Mouse (Mus musculus) CH12.LX (cell line): Measurements from ENCODE around the gene Hsf2. TPM values are rescaled to one million over a fixed set of nuclear protein-coding genes. Genes with fewer than 3 reads are reported as not detected.

Source experiments
- DNase-seq: peaks from one replicate; pipeline ENCODE4 v3.0.0-alpha.2; 2013; ENCODE audit errors: extremely low read depth
- H3K27ac ChIP-seq: 2 replicates; pipeline ENCODE4 v1.5.1; 2012; ENCODE audit warnings: low read depth, mild to moderate bottlenecking, control low read depth, moderate library complexity; ENCODE audit not compliant: insufficient read depth
- H3K27me3 ChIP-seq: replicated peaks from 2 replicates; pipeline ENCODE3; 2012; ENCODE audit warnings: inconsistent platforms
- H3K36me3 ChIP-seq, 2 experiments: replicated peaks in 1 of 2; 2 replicates each; pipeline versions ENCODE3 to v1.6.1; 2012; ENCODE audit warnings: inconsistent platforms in 1 of 2, low read length in 1 of 2, mild to moderate bottlenecking in 1 of 2, mixed read lengths in 1 of 2, moderate library complexity in 1 of 2; ENCODE audit not compliant: control insufficient read depth in 1 of 2, insufficient read depth in 1 of 2
- H3K4me1 ChIP-seq, 2 experiments: 2 replicates each; pipeline ENCODE4 v1.6.1; 2012; ENCODE audit warnings: inconsistent platforms in 1 of 2, moderate library complexity in 1 of 2; ENCODE audit not compliant: insufficient read depth in 2 of 2, control insufficient read depth in 1 of 2
- H3K4me2 ChIP-seq: 2 replicates; pipeline ENCODE4 v1.6.1; 2012; ENCODE audit warnings: low read depth, mild to moderate bottlenecking, control low read depth; ENCODE audit not compliant: poor library complexity, insufficient read depth, severe bottlenecking
- H3K4me3 ChIP-seq, 3 experiments: fragments of 150-350 bp in 1 of 3; sonication (generic) in 1 of 3; replicated peaks in 1 of 3; 2 replicates each; pipeline versions ENCODE3 to v1.5.1; 2011 to 2012; ENCODE audit warnings: low read depth in 2 of 3, low read length in 2 of 3, mild to moderate bottlenecking in 2 of 3, moderate library complexity in 2 of 3, control low read depth in 1 of 3, improper control_type of control experiment in 1 of 3, inconsistent platforms in 1 of 3, mixed read lengths in 1 of 3; ENCODE audit not compliant: poor library complexity in 1 of 3
- H3K79me2 ChIP-seq: replicated peaks from 2 replicates; pipeline ENCODE4 v1.6.1; 2012; ENCODE audit warnings: mild to moderate bottlenecking, moderate library complexity; ENCODE audit not compliant: control insufficient read depth, poor library complexity, insufficient read depth, severe bottlenecking; ENCODE audit errors: extremely low read depth
- H3K9ac ChIP-seq: 2 replicates; pipeline ENCODE4 v1.6.1; 2012; ENCODE audit warnings: low read depth, mild to moderate bottlenecking, control low read depth, moderate library complexity; ENCODE audit not compliant: insufficient read depth
- H3K9me3 ChIP-seq: replicated peaks from 2 replicates; pipeline ENCODE3; 2012; ENCODE audit warnings: low read length, inconsistent platforms, mixed read lengths
- BHLHE40 ChIP-seq: IDR thresholded peaks from 2 replicates; pipeline ENCODE4 v1.6.1; 2011; ENCODE audit warnings: mild to moderate bottlenecking, low read depth, low read length, improper control_type of control experiment
- CHD1 ChIP-seq: IDR thresholded peaks from 2 replicates; pipeline ENCODE4 v1.6.1; 2012; ENCODE audit warnings: low read depth, low read length, improper control_type of control experiment, inconsistent platforms
- CTCF ChIP-seq, 2 experiments: IDR thresholded peaks in 1 of 2; conservative IDR thresholded peaks in 1 of 2; 2 replicates each; pipeline ENCODE4 v1.5.1; 2011 to 2012; ENCODE audit warnings: low read depth in 2 of 2, low read length in 2 of 2, improper control_type of control experiment in 1 of 2, inconsistent platforms in 1 of 2, mild to moderate bottlenecking in 1 of 2, moderate library complexity in 1 of 2
- ELF1 ChIP-seq: IDR thresholded peaks from 2 replicates; pipeline ENCODE4 v1.6.1; 2014; ENCODE audit warnings: low read depth, mild to moderate bottlenecking, inconsistent platforms, low read length, improper control_type of control experiment
- EP300 ChIP-seq: IDR thresholded peaks from 2 replicates; pipeline ENCODE4 v1.6.1; 2011; ENCODE audit warnings: low read length, improper control_type of control experiment
- HCFC1 ChIP-seq: IDR thresholded peaks from 2 replicates; pipeline ENCODE4 v1.6.1; 2012; ENCODE audit warnings: low read depth, mild to moderate bottlenecking, inconsistent platforms, low read length, improper control_type of control experiment
- IRF4 ChIP-seq: IDR thresholded peaks from 2 replicates; pipeline ENCODE4 v1.6.1; 2014; ENCODE audit warnings: low read depth, mild to moderate bottlenecking, inconsistent platforms, low read length, improper control_type of control experiment
- JUND ChIP-seq: conservative IDR thresholded peaks from 2 replicates; pipeline ENCODE4 v1.6.1; 2011; ENCODE audit warnings: low read depth, low read length, improper control_type of control experiment
- MAZ ChIP-seq: IDR thresholded peaks from 2 replicates; pipeline ENCODE4 v1.6.1; 2012; ENCODE audit warnings: low read depth, mild to moderate bottlenecking, inconsistent platforms, low read length, improper control_type of control experiment, moderate library complexity
- MXI1 ChIP-seq: IDR thresholded peaks from 2 replicates; pipeline ENCODE4 v1.6.1; 2011; ENCODE audit warnings: mild to moderate bottlenecking, low read depth, low read length, improper control_type of control experiment
- MYC ChIP-seq: IDR thresholded peaks from 2 replicates; pipeline ENCODE4 v1.6.1; 2011; ENCODE audit warnings: low read depth, mild to moderate bottlenecking, improper control_type of control experiment, low read length
- NELFE ChIP-seq: IDR thresholded peaks from 2 replicates; pipeline ENCODE4 v1.6.1; 2011; ENCODE audit warnings: low read depth, low read length, improper control_type of control experiment
- NRF1 ChIP-seq: IDR thresholded peaks from 2 replicates; pipeline ENCODE4 v1.6.1; 2014; ENCODE audit warnings: low read depth, mild to moderate bottlenecking, inconsistent platforms, low read length, improper control_type of control experiment, moderate library complexity
- PAX5 ChIP-seq: IDR thresholded peaks from 2 replicates; pipeline ENCODE4 v1.6.1; 2012; ENCODE audit warnings: low read length, inconsistent platforms, mixed read lengths
- SMC3 ChIP-seq: IDR thresholded peaks from 2 replicates; pipeline ENCODE4 v1.6.1; 2011; ENCODE audit warnings: low read depth, low read length, improper control_type of control experiment
- TCF12 ChIP-seq: IDR thresholded peaks from 2 replicates; pipeline ENCODE4 v1.6.1; 2014; ENCODE audit warnings: low read depth, mild to moderate bottlenecking, inconsistent platforms, low read length, improper control_type of control experiment
- UBTF ChIP-seq: IDR thresholded peaks from 2 replicates; pipeline ENCODE4 v1.6.1; 2012; ENCODE audit warnings: low read depth, mild to moderate bottlenecking, inconsistent platforms, low read length, improper control_type of control experiment, moderate library complexity
- USF1 ChIP-seq: IDR thresholded peaks from 2 replicates; pipeline ENCODE4 v1.6.1; 2014; ENCODE audit warnings: low read depth, mild to moderate bottlenecking, inconsistent platforms, low read length, improper control_type of control experiment
- ZC3H11A ChIP-seq: IDR thresholded peaks from 2 replicates; pipeline ENCODE4 v1.6.1; 2012; ENCODE audit warnings: low read depth, mild to moderate bottlenecking, inconsistent platforms, low read length, improper control_type of control experiment
- ZKSCAN1 ChIP-seq: IDR thresholded peaks from 2 replicates; pipeline ENCODE4 v1.6.1; 2012; ENCODE audit warnings: low read depth, inconsistent platforms, low read length, improper control_type of control experiment, borderline replicate concordance
- dilution Hi-C: fragments of 300-500 bp; cut with MboI; formaldehyde crosslinking; loops from 2 replicates; pipeline ENCODE4 v1.14.3; 2020; ENCODE audit warnings: low sequenced_read_pairs; ENCODE audit not compliant: extremely low pct_unique_long_range_greater_than_20kb, extremely low pct_ligation_motif_present
- in situ Hi-C: fragments of 300-500 bp; cut with MboI; formaldehyde crosslinking; loops from 3 replicates; pipeline ENCODE4 v1.14.3; 2019; ENCODE audit warnings: low sequenced_read_pairs, low pct_ligation_motif_present, low pct_unique_long_range_greater_than_20kb, mixed read lengths
- polyA plus RNA-seq: library from polyadenylated mRNA; unstranded; fragments of >175 nt; gene quantifications from 2 replicates; pipeline ENCODE4 v1.2.1, GENCODE M21; 2012; ENCODE audit warnings: low read depth; ENCODE audit not compliant: insufficient read length
- total RNA-seq, 2 experiments: library from RNA; depleted of rRNA; stranded (reverse); fragments of 300-350 nt in 1 of 2; fragments of >200 nt in 1 of 2; gene quantifications; 2 replicates each; pipeline ENCODE4 v1.2.3; 2012 to 2014

The Hsf2 gene
- total and polyA plus RNA-seq, 3 experiments = 7.4 to 11.9 (median 8.4) TPM

DNA sequence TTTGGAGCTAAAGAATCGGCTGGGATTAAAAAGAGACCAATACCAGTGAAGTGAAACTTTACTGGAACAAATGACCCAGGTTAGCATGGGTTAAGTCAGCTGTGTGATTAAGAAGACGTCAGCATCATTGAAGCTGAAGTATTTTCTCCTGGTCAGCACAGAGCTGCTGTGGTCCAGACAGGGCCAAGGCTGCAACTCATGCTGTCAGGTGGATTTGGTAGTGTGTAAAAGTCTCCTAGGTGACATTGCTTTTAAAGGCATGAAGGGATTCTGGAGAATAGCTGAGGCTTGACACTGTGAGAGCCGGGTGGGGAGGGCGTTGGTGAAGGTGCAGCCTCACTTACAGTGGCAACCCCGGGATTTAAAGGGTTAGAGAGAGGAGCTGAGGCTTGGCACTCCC is 4.5 kb upstream of the Hsf2 start:
- TF ChIP-seq NRF1 (no peak), CHD1 (no peak), UBTF (no peak), BHLHE40 (no peak), NELFE (no peak), IRF4 (no peak), MXI1 (no peak), JUND (no peak), TCF12 (no peak), CTCF (conservative IDR thresholded peaks at IDR 0.05 in 1 of 2, IDR thresholded peaks at IDR 0.05 in 1 of 2; ENCODE audit: low read depth in 2 of 2, low read length in 2 of 2) (no peak), SMC3 (no peak), HCFC1 (no peak), ZC3H11A (no peak), ELF1 (no peak), USF1 (no peak)
- TF ChIP-seq, all 38 proteins: peak for 0
- dilution Hi-C loops = no loop called here
- H3K4me2 ChIP-seq = no peak overlapping the region

DNA sequence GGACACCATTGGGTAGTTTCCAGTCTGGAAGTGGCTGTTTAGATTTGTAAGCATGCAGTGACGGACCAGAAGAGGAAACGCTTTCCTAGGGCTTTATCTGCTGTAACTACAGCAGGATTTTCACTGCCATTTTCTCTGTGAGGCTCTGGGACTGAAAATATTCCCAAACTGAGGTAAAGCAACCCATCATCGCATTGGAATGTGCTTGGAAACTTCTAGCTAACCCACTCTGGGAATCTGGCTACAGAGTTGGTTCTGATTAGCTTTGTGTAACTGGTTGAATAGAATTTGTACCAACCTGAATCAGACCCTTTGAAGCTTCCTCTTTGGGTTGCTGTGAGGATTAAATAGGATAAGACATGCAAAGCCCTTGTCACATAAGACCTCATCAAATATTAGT is 1.4 kb upstream of the Hsf2 start:
- Histone ChIP-seq H3K9ac (no peak overlapping the region), H3K36me3 (no peaks in the 10 kb centered on the region), H3K27ac (no peak overlapping the region), H3K27me3 (no peaks in the 10 kb centered on the region), H3K9me3 (no peaks in the 10 kb centered on the region), H3K4me2 (no peak overlapping the region), H3K4me1 (peaks cover 1 to 8% of the 10 kb centered on the region in 2 experiments; a peak in 3 of 4 replicates), H3K4me3 (no peak overlapping the region)
- in situ Hi-C loops = no loop called here
- no peak for DNase-seq
- dilution Hi-C loops = no loop called here
- TF ChIP-seq PAX5 (no peak), BHLHE40 (no peak), EP300 (no peak), ELF1 (no peak), ZKSCAN1 (no peak), NELFE (no peak), MAZ (no peak), MYC (no peak), JUND (no peak)
- TF ChIP-seq, all 38 proteins: peak for 0
- peaks cover 3% of the 10 kb centered on the region for H3K79me2 ChIP-seq

More for the DNA sequence above, 4.5 kb upstream of the Hsf2 start:
- Histone ChIP-seq H3K36me3 (no peaks in the 10 kb centered on the region), H3K79me2 (no peaks in the 10 kb centered on the region), H3K27me3 (no peaks in the 10 kb centered on the region), H3K9ac (no peak overlapping the region), H3K4me3 (no peak overlapping the region), H3K27ac (no peak overlapping the region), H3K9me3 (no peaks in the 10 kb centered on the region), H3K4me1 (0 out of 4 replicates have a peak, but pooled peaks cover 0 to 3% of the 10 kb centered on the region in 2 experiments)
- no peak for DNase-seq
- in situ Hi-C loops = no loop called here
